In the genomic region with DNA sequence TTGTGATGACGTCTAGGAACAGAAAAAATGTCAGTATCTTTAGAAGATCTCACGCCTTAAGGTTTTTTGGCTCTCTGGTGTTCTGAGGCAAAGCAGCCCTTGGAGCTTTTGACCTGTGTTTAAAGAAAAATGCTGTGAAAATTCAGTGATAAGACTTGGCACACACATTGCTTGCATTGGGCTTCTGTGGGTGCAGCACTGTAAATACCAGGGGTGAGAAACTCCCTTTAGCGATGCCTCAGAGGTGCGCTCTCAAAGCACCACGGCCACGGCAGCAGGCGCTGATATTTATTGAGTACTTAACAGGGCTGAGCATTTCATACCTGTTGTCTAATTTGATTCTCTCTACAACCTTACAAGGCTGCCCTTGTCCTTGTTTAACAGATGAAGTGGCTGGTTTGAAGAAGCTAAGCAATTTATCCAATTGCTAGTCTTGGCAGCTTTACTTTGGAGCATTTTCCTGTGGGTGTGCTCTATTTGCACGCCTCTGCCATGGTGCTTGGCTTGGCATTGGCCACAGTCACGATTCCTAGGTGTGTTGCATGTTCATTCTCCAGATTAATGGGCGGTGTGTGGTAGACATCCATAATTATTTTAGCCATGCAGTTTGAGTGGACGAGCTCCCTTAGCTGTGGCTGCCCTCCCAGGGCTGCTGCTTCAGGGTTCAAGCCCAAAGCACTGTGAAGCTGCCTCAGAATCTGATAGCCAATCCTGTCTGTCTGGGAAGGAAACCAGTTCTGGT, we compare ENCODE assay signal across 10 mouse cellular contexts. TPM values are rescaled to one million over a fixed set of nuclear protein-coding genes. Genes with fewer than 3 reads are reported as not detected.
A peak's percentile ranks its signal among the peaks of the same experiment; 100 is the strongest.
DNase-seq lines count a peak whose midpoint lies in the region; ATAC-seq lines count a peak whose summit lies in the region.
"Had no signal": no experiment of that assay in that cellular context is flagged by ENCODE, and none has a peak within 500 bp of the region (broad histone marks: within the 10 kb centered on the region; RNA-seq: fewer than 3 reads in every experiment).

No protein-coding gene starts in this region.

- H3K27me3 ChIP-seq in heart, embryonic 16.5 days (ENCODE audit: control insufficient read depth, insufficient read depth, low read length), result no peaks in the 10 kb centered on the region
- H3K27me3 ChIP-seq in lung, embryonic 15.5 days, result no peaks in the 10 kb centered on the region

- no peak overlapping the region for H3K4me3 ChIP-seq in heart, embryonic 16.5 days (ENCODE audit: low read length)
- no peak overlapping the region for H3K4me3 ChIP-seq in lung, embryonic 15.5 days

- 65% methylated on average over 11 of the region's 11 CpGs for WGBS in heart, embryonic 16.5 days
- WGBS in lung, embryonic 15.5 days, result 56% methylated on average over 11 of the region's 11 CpGs

- H3K4me2 ChIP-seq in heart, embryonic 16.5 days (ENCODE audit: low read depth, low read length), result no peak overlapping the region
- H3K4me2 ChIP-seq in lung, embryonic 15.5 days, result no peak overlapping the region

- peaks cover 53% of the 10 kb centered on the region for H3K4me1 ChIP-seq in heart, embryonic 16.5 days (ENCODE audit: control insufficient read depth, insufficient read depth, low read length)
- H3K4me1 ChIP-seq in lung, embryonic 15.5 days, result peaks cover 67% of the 10 kb centered on the region

- H3K9me3 ChIP-seq in heart, embryonic 16.5 days (replicated peaks; ENCODE audit: control insufficient read depth, low read length), result no peaks in the 10 kb centered on the region
- H3K9me3 ChIP-seq in lung, embryonic 15.5 days, result no peaks in the 10 kb centered on the region

- no peak for ATAC-seq in heart, embryonic 16.5 days (replicated peaks; ENCODE audit: extremely low read depth, insufficient read depth, low FRiP score)
- no peak for ATAC-seq in lung, embryonic 15.5 days (ENCODE audit: borderline replicate concordance, extremely low read depth, low FRiP score, low TSS enrichment)
- ATAC-seq in megakaryocyte progenitor cell, adult 5-6 weeks (replicated peaks; ENCODE audit: poor library complexity), result peak; percentile 20
- ATAC-seq: hindbrain, embryonic 16.5 days; midbrain, embryonic 16.5 days had no signal

- H3K36me3 ChIP-seq in heart, embryonic 16.5 days (ENCODE audit: control insufficient read depth, insufficient read depth), result no peaks in the 10 kb centered on the region
- H3K36me3 ChIP-seq in lung, embryonic 15.5 days, result peaks cover 3% of the 10 kb centered on the region; the same call in 1 of the 2 replicates

- H3K27ac ChIP-seq in heart, embryonic 16.5 days (ENCODE audit: low read length), result peak overlapping the region; percentile 24; the same call in 1 of the 2 replicates
- H3K27ac ChIP-seq in lung, embryonic 15.5 days, result peak overlapping the region; percentile 26; the same call in 1 of the 2 replicates

- no peak overlapping the region for H3K9ac ChIP-seq in heart, embryonic 16.5 days (ENCODE audit: low read length)
- H3K9ac ChIP-seq in lung, embryonic 15.5 days, result no peak overlapping the region

- no peak for DNase-seq in heart, adult 11 months
- DNase-seq in lung, postnatal 4 days, result no peak
- DNase-seq in brain, adult 2 months (ENCODE audit: low read depth, low spot score), result peak; percentile 80
- no peak for DNase-seq in kidney, adult 18-20 months
- DNase-seq: kidney, postnatal 25 days had no signal

RNA-seq across cellular contexts. Expression of a gene that starts 19.7 kb away (rescaled TPM):
- polyA plus RNA-seq in heart, embryonic 16.5 days (2015; fragmentation: Nextera tagmentation; extraction: Ambion mirVana), result 27.6 and 31.2 TPM in 2 replicates
- 50.9 and 51.3 TPM in 2 replicates for polyA plus RNA-seq in lung, embryonic 15.5 days (2015; fragmentation: Nextera tagmentation; extraction: Ambion mirVana)
- 5.4 and 9.8 TPM in 2 replicates for total RNA-seq in megakaryocyte progenitor cell, adult 5-6 weeks (2015)
- total RNA-seq in megakaryocyte progenitor cell, adult 5-6 weeks (2017), result 14.5 and 15.8 TPM in 2 replicates
